13 mouse cellular contexts compared by ENCODE assay signal in genomic region chr1:151105251-151105650, GRCm38 (mm10).
DNase-seq lines count a peak whose midpoint lies in the region; ATAC-seq and TF ChIP-seq lines count a peak whose summit lies in the region.
"Had no signal": no experiment of that assay in that cellular context is flagged by ENCODE, and none has a peak within 500 bp of the region (broad histone marks: within the 10 kb centered on the region; RNA-seq: fewer than 3 reads in every experiment).

No protein-coding gene starts in this region.

- H3K4me3 ChIP-seq in heart, embryonic 11.5 days (ENCODE audit: low read depth, low read length): no peak overlapping the region
- H3K4me3 ChIP-seq in lung, postnatal 0 days (ENCODE audit: low read depth, low read length): no peak overlapping the region
- H3K4me3 ChIP-seq: forebrain, embryonic 15.5 days; gastrocnemius, adult 2 months had no signal

- H3K27me3 ChIP-seq in heart, embryonic 11.5 days (ENCODE audit: control insufficient read depth, insufficient read depth, low read length): no peaks in the 10 kb centered on the region
- no peaks in the 10 kb centered on the region for H3K27me3 ChIP-seq in lung, postnatal 0 days (replicated peaks; ENCODE audit: insufficient read depth, low read length)
- H3K27me3 ChIP-seq: forebrain, embryonic 15.5 days had no signal

- DNase-seq in heart, adult 18-20 months: peak; percentile 45 to 47
- DNase-seq in lung, postnatal 0 days (ENCODE audit: low spot score): peak; percentile 21
- DNase-seq in lung, postnatal 14 days: no peak
- no peak for DNase-seq in layer of hippocampus, postnatal 36 days
- no peak for DNase-seq in urinary bladder, postnatal 14 days (ENCODE audit: low spot score)
- DNase-seq: cerebellum, postnatal 36 days; gastrocnemius, adult 2 months; right cerebral cortex, postnatal 14 days had no signal

- no peaks in the 10 kb centered on the region for H3K9me3 ChIP-seq in heart, embryonic 11.5 days (replicated peaks; ENCODE audit: control insufficient read depth, low read length)
- H3K9me3 ChIP-seq in lung, postnatal 0 days (ENCODE audit: low read length): no peaks in the 10 kb centered on the region
- H3K9me3 ChIP-seq: forebrain, embryonic 15.5 days had no signal

- no peak overlapping the region for H3K27ac ChIP-seq in heart, embryonic 11.5 days (ENCODE audit: low read depth, low read length)
- H3K27ac ChIP-seq in lung, postnatal 0 days (ENCODE audit: low read length): no peak overlapping the region
- H3K27ac ChIP-seq: forebrain, embryonic 15.5 days; gastrocnemius, adult 2 months had no signal

- no peaks in the 10 kb centered on the region for H3K36me3 ChIP-seq in heart, embryonic 11.5 days (ENCODE audit: control insufficient read depth, insufficient read depth, low read length)
- no peaks in the 10 kb centered on the region for H3K36me3 ChIP-seq in lung, postnatal 0 days (ENCODE audit: insufficient read depth, low read length)
- H3K36me3 ChIP-seq: forebrain, embryonic 15.5 days had no signal

- H3K4me1 ChIP-seq in heart, embryonic 11.5 days (ENCODE audit: control insufficient read depth, insufficient read depth, low read length): peaks cover 4% of the 10 kb centered on the region
- H3K4me1 ChIP-seq in lung, postnatal 0 days (ENCODE audit: insufficient read depth, low read depth, low read length): no peaks in the 10 kb centered on the region
- H3K4me1 ChIP-seq: forebrain, embryonic 15.5 days had no signal

- no peak for TF ChIP-seq CTCF in lung, postnatal 0 days (IDR thresholded peaks at IDR 0.05)

- no peak for ATAC-seq in heart, embryonic 11.5 days (replicated peaks; ENCODE audit: insufficient number of reproducible peaks, low FRiP score, low TSS enrichment)
- ATAC-seq in lung, postnatal 0 days: peak; percentile 19; the same call in 1 of the 2 replicates
- peak; percentile 64 for ATAC-seq in common myeloid progenitor, adult 5-6 weeks (replicated peaks; ENCODE audit: low read depth, poor library complexity, severe bottlenecking)
- ATAC-seq in megakaryocyte progenitor cell, adult 5-6 weeks (replicated peaks; ENCODE audit: poor library complexity): peak; percentile 77
- ATAC-seq: forebrain, embryonic 15.5 days; intestine, postnatal 0 days had no signal

- H3K9ac ChIP-seq in heart, embryonic 11.5 days (ENCODE audit: low read depth, low read length): no peak overlapping the region
- no peak overlapping the region for H3K9ac ChIP-seq in lung, postnatal 0 days (replicated peaks; ENCODE audit: low read depth)
- H3K9ac ChIP-seq: forebrain, embryonic 15.5 days had no signal

- TF ChIP-seq EP300 in lung, postnatal 0 days (IDR thresholded peaks at IDR 0.05): no peak

- no peak overlapping the region for H3K4me2 ChIP-seq in heart, embryonic 11.5 days
- H3K4me2 ChIP-seq in lung, postnatal 0 days (replicated peaks; ENCODE audit: low read depth, low read length): no peak overlapping the region
- H3K4me2 ChIP-seq: forebrain, embryonic 15.5 days had no signal

- WGBS in heart, embryonic 11.5 days (ENCODE audit: insufficient replicate concordance): 64% methylated on average over 3 of the region's 3 CpGs
- WGBS in lung, postnatal 0 days: 47% methylated on average over 3 of the region's 3 CpGs

Comparison
In these comparisons a context has a peak if more than half of its experiments do, and no peak if none do; other contexts are left out.
1. DNase-seq: peak in heart, adult 18-20 months (2 of 2) and lung, postnatal 0 days (single experiment); none in lung, postnatal 14 days (single experiment), layer of hippocampus, postnatal 36 days (0 of 2) and urinary bladder, postnatal 14 days (single experiment).